Mouse (Mus musculus): ENCODE results near the gene Foxr1. TPM values are rescaled to one million over a fixed set of nuclear protein-coding genes. Genes with fewer than 3 reads are reported as not detected.

Gene Foxr1
- polyA plus RNA-seq, 1 experiment from 2014 or later = not detected

DNA sequence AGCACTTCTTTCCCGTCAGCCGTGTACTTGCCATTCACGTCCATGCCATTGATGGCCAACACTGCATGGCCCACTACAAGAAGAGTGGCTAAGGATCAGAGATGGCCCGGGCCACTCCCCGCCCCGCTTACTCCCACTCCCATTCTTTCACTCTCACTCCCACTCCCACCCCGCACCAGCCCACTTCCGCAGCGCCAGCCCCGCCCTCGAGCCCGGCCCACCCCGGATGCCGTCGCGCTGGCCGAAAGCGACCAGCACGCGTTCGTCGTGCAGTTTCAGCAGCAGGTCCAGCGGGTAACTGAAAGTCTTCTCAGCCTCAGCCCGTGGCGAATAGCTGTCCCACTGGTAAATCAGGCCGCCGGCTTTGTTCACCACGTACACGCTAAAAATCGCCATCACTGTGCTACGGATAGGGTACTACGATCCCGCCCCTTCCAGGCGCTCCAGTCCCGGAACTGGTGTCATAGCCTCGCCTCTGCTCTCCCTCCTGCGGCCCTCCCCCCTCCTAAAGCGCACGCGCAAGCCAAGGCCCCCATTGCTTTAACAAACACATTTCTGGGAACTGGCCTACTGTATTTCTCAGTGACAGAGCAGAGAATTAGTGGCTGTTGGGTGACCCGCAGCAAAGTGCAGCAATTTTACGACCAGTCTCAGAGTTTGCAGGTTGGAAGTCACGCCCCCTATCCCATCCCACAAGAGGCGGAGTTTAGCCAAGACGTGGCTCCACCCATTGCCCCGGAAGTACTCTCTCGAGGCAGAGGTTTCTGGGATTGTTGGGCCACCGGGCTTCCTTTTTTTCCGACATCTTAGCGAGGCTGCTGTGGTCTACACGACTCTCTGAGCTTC lies 33.8 kb downstream of the Foxr1 start, which contains the start of the genes Rps25 and Trappc4:
Rps25 (plus strand) TSS at position 234 of the 846 bp plus-strand sequence.
Trappc4 (minus strand) TSS at position 695 of the 846 bp plus-strand sequence.
- peak; percentile 94 for ATAC-seq (replicated peaks; ENCODE audit: insufficient number of reproducible peaks, low FRiP score, low TSS enrichment, low read depth)

DNA sequence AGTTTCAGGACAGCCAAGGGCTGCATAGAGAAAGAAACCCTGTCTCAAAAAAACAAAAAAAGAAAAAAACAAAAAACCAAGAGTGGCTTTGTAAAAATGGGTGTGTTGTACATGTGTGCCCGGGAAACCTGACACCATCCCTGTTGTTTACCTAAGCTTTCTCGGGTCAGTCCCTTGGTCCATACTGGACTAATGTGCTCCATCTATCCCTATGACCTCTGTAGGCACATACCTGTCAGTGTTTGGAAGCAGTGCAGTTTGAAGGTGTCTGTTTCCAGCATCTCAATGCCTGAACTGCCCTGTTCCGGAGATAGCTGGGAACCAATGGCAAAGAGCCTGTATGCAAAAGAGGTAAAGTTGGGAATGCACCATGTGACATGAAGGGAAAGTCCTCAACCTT lies 35.9 kb downstream of the Foxr1 start:
- Histone ChIP-seq H3K27me3 (ENCODE audit: control insufficient read depth, insufficient read depth, low read length) (no peaks in the 10 kb centered on the region), H3K4me3 (ENCODE audit: low read depth, low read length) (no peak overlapping the region), H3K9ac (replicated peaks; ENCODE audit: low read length) (no peak overlapping the region), H3K27ac (replicated peaks; ENCODE audit: low read depth, low read length) (no peak overlapping the region), H3K4me1 (ENCODE audit: control insufficient read depth, insufficient read depth, low read length) (no peaks in the 10 kb centered on the region), H3K9me3 (replicated peaks; ENCODE audit: control insufficient read depth, low read length) (no peaks in the 10 kb centered on the region), H3K36me3 (replicated peaks; ENCODE audit: control insufficient read depth, insufficient read depth, low read depth, low read length) (peaks cover 8% of the 10 kb centered on the region; the same call in 1 of the 2 replicates), H3K4me2 (ENCODE audit: low read depth, low read length) (no peak overlapping the region)
- DNase-seq (ENCODE audit: low spot score) (no peak), ATAC-seq (replicated peaks; ENCODE audit: insufficient number of reproducible peaks, low FRiP score, low TSS enrichment, low read depth) (no peak)
- WGBS = 79% methylated on average over 3 of the region's 3 CpGs

More for the DNA sequence above, 33.8 kb downstream of the Foxr1 start, which contains the start of the genes Rps25 and Trappc4:
- no peaks in the 10 kb centered on the region for H3K9me3 ChIP-seq (replicated peaks; ENCODE audit: control insufficient read depth, low read length)
- WGBS = under 1% methylated on average over 51 of the region's 51 CpGs
- H3K9ac ChIP-seq (replicated peaks; ENCODE audit: low read length) = peak within 1 kb of the TSS; percentile 89
- no peaks in the 10 kb centered on the region for H3K27me3 ChIP-seq (ENCODE audit: control insufficient read depth, insufficient read depth, low read length)
- H3K4me2 ChIP-seq (ENCODE audit: low read depth, low read length) = peak within 1 kb of the TSS; percentile 61
- peak; percentile 98 for DNase-seq (ENCODE audit: low spot score)
- H3K4me3 ChIP-seq (ENCODE audit: low read depth, low read length) = peak within 1 kb of the TSS; percentile 88
- H3K27ac ChIP-seq (replicated peaks; ENCODE audit: low read depth, low read length) = peak within 1 kb of the TSS; percentile 82
- H3K36me3 ChIP-seq (replicated peaks; ENCODE audit: control insufficient read depth, insufficient read depth, low read depth, low read length) = peaks cover 6% of the 10 kb centered on the region; the same call in 1 of the 2 replicates
- no peaks in the 10 kb centered on the region for H3K4me1 ChIP-seq (ENCODE audit: control insufficient read depth, insufficient read depth, low read length)

DNA sequence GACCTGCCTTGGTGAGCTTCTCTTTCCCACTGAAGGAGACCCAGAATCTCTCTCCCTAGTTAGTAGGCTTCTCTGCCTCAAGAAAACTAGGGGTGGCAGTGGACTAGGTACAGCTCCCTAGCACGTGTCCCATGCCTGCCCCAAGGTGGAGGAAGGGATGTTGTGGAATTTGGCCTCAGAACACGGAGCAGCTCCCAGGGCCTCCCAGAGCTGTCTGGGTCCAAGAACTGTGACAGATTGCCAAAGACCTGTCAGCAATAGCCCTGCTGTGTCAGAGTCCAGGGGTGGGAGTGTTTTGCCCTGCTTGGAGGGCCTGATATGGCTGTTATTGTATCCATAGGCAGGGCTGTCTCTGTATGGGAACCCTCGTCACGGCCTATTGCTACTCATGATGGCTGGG lies 39.9 kb downstream of the Foxr1 start:
- no peak overlapping the region for H3K27ac ChIP-seq (replicated peaks; ENCODE audit: low read depth, low read length)
- no peak overlapping the region for H3K4me3 ChIP-seq (ENCODE audit: low read depth, low read length)
- no peaks in the 10 kb centered on the region for H3K27me3 ChIP-seq (ENCODE audit: control insufficient read depth, insufficient read depth, low read length)
- H3K4me2 ChIP-seq (ENCODE audit: low read depth, low read length) = no peak overlapping the region
- WGBS = 93% methylated on average over 4 of the region's 4 CpGs
- no peaks in the 10 kb centered on the region for H3K9me3 ChIP-seq (replicated peaks; ENCODE audit: control insufficient read depth, low read length)
- H3K4me1 ChIP-seq (ENCODE audit: control insufficient read depth, insufficient read depth, low read length) = peaks cover 3% of the 10 kb centered on the region; the same call in 1 of the 2 replicates
- peaks cover 2% of the 10 kb centered on the region; the same call in 1 of the 2 replicates for H3K36me3 ChIP-seq (replicated peaks; ENCODE audit: control insufficient read depth, insufficient read depth, low read depth, low read length)
- DNase-seq (ENCODE audit: low spot score) (no peak), ATAC-seq (replicated peaks; ENCODE audit: insufficient number of reproducible peaks, low FRiP score, low TSS enrichment, low read depth) (no peak)
- no peak overlapping the region for H3K9ac ChIP-seq (replicated peaks; ENCODE audit: low read length)

DNA sequence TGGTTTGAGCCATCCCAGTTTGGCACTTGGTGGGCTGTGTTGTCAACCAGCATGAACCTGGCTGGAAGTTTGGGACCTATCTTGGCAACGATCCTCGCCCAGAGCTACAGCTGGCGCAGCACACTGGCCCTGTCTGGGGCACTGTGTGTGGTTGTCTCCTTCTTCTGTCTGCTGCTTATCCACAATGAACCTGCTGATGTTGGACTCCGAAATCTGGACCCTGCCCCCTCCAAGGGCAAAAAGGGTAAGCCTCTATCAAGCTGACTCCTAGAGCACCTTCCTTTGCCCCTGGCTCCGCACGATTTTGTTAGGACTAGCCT lies 41.2 kb downstream of the Foxr1 start:
- DNase-seq (ENCODE audit: low spot score) (no peak), ATAC-seq (replicated peaks; ENCODE audit: insufficient number of reproducible peaks, low FRiP score, low TSS enrichment, low read depth) (no peak)
- no peak overlapping the region for H3K27ac ChIP-seq (replicated peaks; ENCODE audit: low read depth, low read length)
- no peaks in the 10 kb centered on the region for H3K27me3 ChIP-seq (ENCODE audit: control insufficient read depth, insufficient read depth, low read length)
- no peak overlapping the region for H3K4me3 ChIP-seq (ENCODE audit: low read depth, low read length)
- WGBS = 90% methylated on average over 6 of the region's 6 CpGs
- no peak overlapping the region for H3K4me2 ChIP-seq (ENCODE audit: low read depth, low read length)
- H3K9ac ChIP-seq (replicated peaks; ENCODE audit: low read length) = no peak overlapping the region
- H3K9me3 ChIP-seq (replicated peaks; ENCODE audit: control insufficient read depth, low read length) = no peaks in the 10 kb centered on the region
- H3K36me3 ChIP-seq (replicated peaks; ENCODE audit: control insufficient read depth, insufficient read depth, low read depth, low read length) = peaks cover 2% of the 10 kb centered on the region; the same call in 1 of the 2 replicates
- H3K4me1 ChIP-seq (ENCODE audit: control insufficient read depth, insufficient read depth, low read length) = peaks cover 3% of the 10 kb centered on the region; the same call in 1 of the 2 replicates

DNA sequence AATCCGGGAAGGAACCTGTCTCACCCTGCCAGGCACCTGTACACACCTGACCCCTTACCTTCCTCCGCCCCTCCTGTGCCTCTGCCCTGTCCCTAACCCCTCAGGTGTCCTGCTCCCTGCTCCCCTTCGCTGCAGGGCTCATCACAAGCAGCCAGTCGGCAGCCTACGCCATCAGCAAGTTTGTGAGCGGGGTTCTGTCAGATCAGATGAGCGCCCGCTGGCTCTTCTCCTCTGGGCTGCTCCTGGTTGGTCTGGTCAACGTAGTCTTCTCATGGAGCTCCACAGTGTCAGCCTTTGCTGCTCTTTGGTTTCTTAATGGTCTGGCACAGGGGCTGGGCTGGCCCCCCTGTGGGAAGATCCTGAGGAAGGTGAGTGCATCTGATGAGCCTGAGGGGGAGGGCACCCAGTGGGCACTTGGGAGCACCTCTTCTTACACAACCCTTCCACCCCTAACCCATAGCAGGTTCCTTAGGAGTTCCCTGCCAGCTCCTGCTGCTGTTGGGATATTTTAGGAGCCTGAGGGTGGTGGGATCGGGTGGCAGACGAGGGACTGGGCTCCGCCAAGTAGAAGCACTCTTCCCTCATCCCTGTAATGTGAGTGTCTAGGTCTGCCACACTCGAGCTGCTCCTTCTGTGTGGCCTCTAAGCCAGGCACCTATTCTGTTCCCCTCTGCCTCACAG lies 41.7 kb downstream of the Foxr1 start:
- Histone ChIP-seq H3K27me3 (ENCODE audit: control insufficient read depth, insufficient read depth, low read length) (no peaks in the 10 kb centered on the region), H3K9ac (replicated peaks; ENCODE audit: low read length) (no peak overlapping the region), H3K27ac (replicated peaks; ENCODE audit: low read depth, low read length) (no peak overlapping the region), H3K4me2 (ENCODE audit: low read depth, low read length) (no peak overlapping the region), H3K36me3 (replicated peaks; ENCODE audit: control insufficient read depth, insufficient read depth, low read depth, low read length) (peaks cover 2% of the 10 kb centered on the region; the same call in 1 of the 2 replicates), H3K9me3 (replicated peaks; ENCODE audit: control insufficient read depth, low read length) (no peaks in the 10 kb centered on the region), H3K4me3 (ENCODE audit: low read depth, low read length) (no peak overlapping the region), H3K4me1 (ENCODE audit: control insufficient read depth, insufficient read depth, low read length) (peaks cover 3% of the 10 kb centered on the region; the same call in 1 of the 2 replicates)
- no peak for ATAC-seq (replicated peaks; ENCODE audit: insufficient number of reproducible peaks, low FRiP score, low TSS enrichment, low read depth)
- DNase-seq (ENCODE audit: low spot score) = no peak
- 80% methylated on average over 13 of the region's 13 CpGs for WGBS

DNA sequence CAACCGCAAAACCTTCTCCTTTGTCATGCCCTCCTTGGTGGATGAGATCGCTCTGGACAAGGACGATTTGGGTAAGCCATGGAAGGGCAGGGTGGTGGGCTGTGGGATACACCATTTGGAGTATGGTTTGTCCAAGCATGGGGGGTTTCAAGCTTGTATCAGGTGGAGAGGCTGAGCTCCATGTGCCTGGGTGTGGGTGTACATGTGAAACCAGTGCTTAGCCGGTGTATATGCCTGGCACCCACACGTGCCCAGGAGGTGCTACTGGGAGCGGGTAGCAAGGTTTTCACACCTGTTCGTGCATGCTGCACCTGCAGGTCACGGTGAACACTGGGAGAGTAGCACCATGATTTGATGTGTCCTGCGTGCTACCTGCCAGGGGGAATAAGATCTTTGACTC lies 42.4 kb downstream of the Foxr1 start:
- no peaks in the 10 kb centered on the region for H3K9me3 ChIP-seq (replicated peaks; ENCODE audit: control insufficient read depth, low read length)
- no peak overlapping the region for H3K27ac ChIP-seq (replicated peaks; ENCODE audit: low read depth, low read length)
- no peaks in the 10 kb centered on the region for H3K27me3 ChIP-seq (ENCODE audit: control insufficient read depth, insufficient read depth, low read length)
- H3K4me1 ChIP-seq (ENCODE audit: control insufficient read depth, insufficient read depth, low read length) = peaks cover 3% of the 10 kb centered on the region; the same call in 1 of the 2 replicates
- H3K9ac ChIP-seq (replicated peaks; ENCODE audit: low read length) = no peak overlapping the region
- H3K4me3 ChIP-seq (ENCODE audit: low read depth, low read length) = no peak overlapping the region
- H3K4me2 ChIP-seq (ENCODE audit: low read depth, low read length) = no peak overlapping the region
- DNase-seq (ENCODE audit: low spot score) (no peak), ATAC-seq (replicated peaks; ENCODE audit: insufficient number of reproducible peaks, low FRiP score, low TSS enrichment, low read depth) (no peak)
- peaks cover 2% of the 10 kb centered on the region; the same call in 1 of the 2 replicates for H3K36me3 ChIP-seq (replicated peaks; ENCODE audit: control insufficient read depth, insufficient read depth, low read depth, low read length)
- 78% methylated on average over 9 of the region's 9 CpGs for WGBS

DNA sequence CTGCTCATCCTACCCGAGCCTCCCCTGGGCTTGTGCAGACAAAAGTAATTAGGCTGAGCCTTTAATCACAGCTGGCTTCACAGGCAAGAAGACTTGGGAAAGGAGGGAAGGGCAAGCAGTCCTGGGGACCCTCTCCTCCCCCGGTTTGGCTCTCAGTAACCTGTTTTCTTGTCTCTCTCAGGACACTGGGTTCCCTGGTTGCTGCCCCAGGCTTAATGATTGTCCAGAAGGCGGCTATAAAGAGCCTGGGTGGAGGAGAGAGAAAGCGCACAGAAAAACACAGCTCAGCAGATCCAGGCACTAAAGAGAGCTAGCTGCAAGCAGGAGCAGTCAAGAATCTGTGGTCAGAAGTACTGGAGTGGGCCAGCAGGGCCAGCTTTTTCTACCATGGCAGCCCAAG lies 42.8 kb downstream of the Foxr1 start:
- no peak overlapping the region; the same call in 1 of the 2 replicates for H3K9ac ChIP-seq (replicated peaks; ENCODE audit: low read length)
- H3K4me2 ChIP-seq (ENCODE audit: low read depth, low read length) = peak overlapping the region; percentile 91

More for the DNA sequence above, 42.8 kb downstream of the Foxr1 start:
- Histone ChIP-seq H3K36me3 (replicated peaks; ENCODE audit: control insufficient read depth, insufficient read depth, low read depth, low read length) (peaks cover 2% of the 10 kb centered on the region), H3K27me3 (ENCODE audit: control insufficient read depth, insufficient read depth, low read length) (no peaks in the 10 kb centered on the region), H3K27ac (replicated peaks; ENCODE audit: low read depth, low read length) (no peak overlapping the region), H3K4me1 (ENCODE audit: control insufficient read depth, insufficient read depth, low read length) (peaks cover 3% of the 10 kb centered on the region; the same call in 1 of the 2 replicates), H3K4me3 (ENCODE audit: low read depth, low read length) (no peak overlapping the region), H3K9me3 (replicated peaks; ENCODE audit: control insufficient read depth, low read length) (no peaks in the 10 kb centered on the region)
- ATAC-seq (replicated peaks; ENCODE audit: insufficient number of reproducible peaks, low FRiP score, low TSS enrichment, low read depth) = no peak
- no peak for DNase-seq (ENCODE audit: low spot score)
- WGBS = 19% methylated on average over 4 of the region's 4 CpGs
